Mouse (Mus musculus) E14TG2a.4 (cell line): ENCODE results near the gene Ccer1.

Experiments used
- CTCF ChIP-seq: conservative IDR thresholded peaks from 2 replicates; pipeline ENCODE4 v1.5.1; 2014; ENCODE audit warnings: low read length
- NANOG ChIP-seq: IDR thresholded peaks from 2 replicates; pipeline ENCODE4 v1.6.1; 2014; ENCODE audit warnings: borderline replicate concordance, low read length, mixed read lengths

DNA sequence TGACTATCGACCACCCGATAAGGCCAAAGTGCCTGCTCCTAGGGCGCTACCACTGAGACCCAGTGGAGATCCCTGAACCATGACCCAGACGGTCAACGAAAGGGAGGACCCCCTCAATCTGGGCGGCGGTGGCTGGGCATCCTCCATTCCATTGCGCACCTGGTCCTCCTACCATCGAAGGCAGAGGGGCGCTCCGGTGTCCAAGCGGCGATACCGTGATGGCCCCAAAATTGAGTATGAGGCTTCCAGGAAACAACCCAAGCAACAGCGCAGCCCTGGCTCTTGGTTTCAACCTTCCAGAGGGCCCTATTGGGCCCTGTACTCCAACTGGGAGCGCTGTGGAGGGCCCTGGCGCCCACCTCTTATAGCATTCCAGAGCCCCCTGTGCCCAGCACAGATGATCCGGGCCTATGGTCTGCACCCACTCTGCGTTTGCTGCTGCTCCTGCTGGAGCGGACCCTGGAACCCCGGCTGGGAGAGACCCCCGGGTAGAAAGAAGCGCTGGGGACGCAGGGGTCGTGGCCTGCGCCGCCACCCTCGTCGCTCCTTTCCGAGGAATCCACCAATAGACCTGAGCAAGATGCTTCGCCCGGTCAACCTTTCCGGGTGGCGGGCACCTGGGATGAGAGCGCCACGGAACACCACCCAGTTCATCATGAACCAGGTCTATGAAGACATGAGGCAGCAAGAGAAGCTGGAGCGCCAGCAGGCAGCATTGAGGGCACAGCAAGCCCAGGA, 708 bp downstream of the Ccer1 start:
- TF ChIP-seq CTCF = no peak
- no peak for TF ChIP-seq NANOG
